Mouse (Mus musculus) ovary, postnatal 10 days (tissue): ENCODE data around the gene Mdh2.

Experiments used
- DNase-seq: peaks from one replicate; pipeline ENCODE4 v3.0.0; 2022; ENCODE audit warnings: low spot score

Mdh2 gene

GRCm38 (mm10) chr5:135778471-135779445 lies at the start of gene Mdh2:
Mdh2 (plus strand) TSS chr5:135778480.
- DNase-seq: peak; percentile 94

GRCm38 (mm10) chr5:135729351-135729750 lies 48.9 kb upstream of the Mdh2 start:
- DNase-seq: no peak

- DNase-seq: no peak
Measured at GRCm38 (mm10) chr5:135730278-135730677, 48.0 kb upstream of the Mdh2 start.

GRCm38 (mm10) chr5:135730916-135731315 lies 47.4 kb upstream of the Mdh2 start:
- DNase-seq: no peak

- DNase-seq: no peak
Measured at GRCm38 (mm10) chr5:135731322-135731721, 47.0 kb upstream of the Mdh2 start.

- DNase-seq: no peak
Measured at GRCm38 (mm10) chr5:135733071-135733470, 45.2 kb upstream of the Mdh2 start.

GRCm38 (mm10) chr5:135734057-135734680 lies 44.1 kb upstream of the Mdh2 start:
- no peak for DNase-seq

GRCm38 (mm10) chr5:135735741-135736140 lies 42.5 kb upstream of the Mdh2 start:
- DNase-seq: no peak

- no peak for DNase-seq
Measured at GRCm38 (mm10) chr5:135736544-135736943, 41.7 kb upstream of the Mdh2 start.

- no peak for DNase-seq
Measured at GRCm38 (mm10) chr5:135737154-135737553, 41.1 kb upstream of the Mdh2 start.

- DNase-seq: no peak
Measured at GRCm38 (mm10) chr5:135738266-135738665, 40.0 kb upstream of the Mdh2 start.

GRCm38 (mm10) chr5:135742156-135742555 lies 36.1 kb upstream of the Mdh2 start:
- DNase-seq: no peak

GRCm38 (mm10) chr5:135742941-135743740 lies 35.1 kb upstream of the Mdh2 start:
- no peak for DNase-seq

- DNase-seq: peak; percentile 92
Measured at GRCm38 (mm10) chr5:135743741-135744609, 34.3 kb upstream of the Mdh2 start, which contains the start of gene Tmem120a. Tmem120a (minus strand) TSS chr5:135744448.

- no peak for DNase-seq
Measured at GRCm38 (mm10) chr5:135744742-135745141, 33.5 kb upstream of the Mdh2 start.

GRCm38 (mm10) chr5:135751041-135751440 lies 27.2 kb upstream of the Mdh2 start:
- DNase-seq: no peak

GRCm38 (mm10) chr5:135751595-135751994 lies 26.7 kb upstream of the Mdh2 start:
- DNase-seq: no peak

- no peak for DNase-seq
Measured at GRCm38 (mm10) chr5:135761881-135762280, 16.4 kb upstream of the Mdh2 start.

- DNase-seq: peak; percentile 52
Measured at GRCm38 (mm10) chr5:135763526-135763925, 14.8 kb upstream of the Mdh2 start.

GRCm38 (mm10) chr5:135764971-135765370 lies 13.3 kb upstream of the Mdh2 start:
- no peak for DNase-seq

- DNase-seq: no peak
Measured at GRCm38 (mm10) chr5:135772519-135772918, 5.8 kb upstream of the Mdh2 start.
